Mouse (Mus musculus) limb, embryonic 15.5 days (tissue): Measurements from ENCODE around the gene Obp2b. TPM values are rescaled to one million over a fixed set of nuclear protein-coding genes. Genes with fewer than 3 reads are reported as not detected.
"Not testable (repeated sequence)": the region's sequence is repeated elsewhere in the genome, so short reads cannot be mapped to it uniquely, and the experiment has no call there.

Experiments
- ATAC-seq: fragments of 200-750 bp; cut with Nextera tagmentation; 2 replicates; pipeline ENCODE4 v1.8.0; 2017; ENCODE audit warnings: low read depth, moderate TSS enrichment; ENCODE audit not compliant: insufficient number of reproducible peaks, low FRiP score, low TSS enrichment
- H3K27ac ChIP-seq: fragments of 300-500 bp; sonication (generic); 2 replicates; pipeline ENCODE4 v1.5.1; 2015; ENCODE audit warnings: moderate library complexity, mild to moderate bottlenecking, inconsistent platforms
- H3K27me3 ChIP-seq: fragments of 300-500 bp; sonication (generic); 2 replicates; pipeline ENCODE4 v1.6.1; 2015; ENCODE audit warnings: inconsistent platforms
- H3K36me3 ChIP-seq: fragments of 300-500 bp; sonication (generic); 2 replicates; pipeline ENCODE4 v1.6.1; 2015; ENCODE audit warnings: inconsistent platforms
- H3K4me1 ChIP-seq: fragments of 300-500 bp; sonication (generic); 2 replicates; pipeline ENCODE4 v1.6.1; 2015; ENCODE audit warnings: inconsistent platforms
- H3K4me2 ChIP-seq: fragments of 300-500 bp; sonication (generic); 2 replicates; pipeline ENCODE4 v1.6.1; 2015; ENCODE audit warnings: mild to moderate bottlenecking, inconsistent platforms
- H3K4me3 ChIP-seq: fragments of 300-500 bp; sonication (generic); 2 replicates; pipeline ENCODE4 v1.5.1; 2015; ENCODE audit warnings: mild to moderate bottlenecking, inconsistent platforms
- H3K9ac ChIP-seq: fragments of 300-500 bp; sonication (generic); 2 replicates; pipeline ENCODE4 v1.6.1; 2015; ENCODE audit warnings: inconsistent platforms
- H3K9me3 ChIP-seq: fragments of 300-500 bp; sonication (generic); 2 replicates; pipeline ENCODE4 v1.6.1; 2016; ENCODE audit warnings: inconsistent platforms
- WGBS: fragments of 180-500 bp; shearing (Covaris S2); methylation state at CpG from one replicate; pipeline ENCODE4 v1.1.7; 2015; 5-methylcytosine and 5-hydroxymethylcytosine counted together
- polyA plus RNA-seq: library from polyadenylated mRNA; unstranded; fragments of >200 nt; fragmentation: Nextera tagmentation; extraction: Ambion mirVana; gene quantifications from 2 replicates; pipeline ENCODE4 v1.2.1, GENCODE M21; 2015

Gene Obp2b
- not detected in 2 replicates for polyA plus RNA-seq

DNA sequence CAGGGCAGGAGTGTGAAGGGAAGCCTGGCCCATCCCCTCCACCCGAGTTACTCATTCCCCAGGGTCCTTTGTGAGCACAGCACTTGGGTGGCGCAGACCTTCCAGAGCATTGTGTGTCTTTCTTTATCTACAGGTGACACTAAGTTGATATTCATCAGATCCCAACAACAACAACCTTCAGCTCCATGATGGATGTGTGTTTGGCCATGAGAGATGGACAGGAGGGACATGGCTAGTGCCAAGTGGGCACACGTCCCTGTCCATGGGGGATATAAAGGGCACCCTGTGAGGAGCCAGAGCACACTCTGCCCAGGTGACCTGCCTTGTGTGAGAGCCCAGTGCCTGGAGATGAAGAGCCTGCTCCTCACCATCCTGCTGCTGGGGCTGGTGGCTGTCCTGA, at the start of gene Obp2b:
Gene Obp2b, plus strand, starts transcription at position 301 of the 400 bp plus-strand sequence.
- not testable (repeated sequence) for ATAC-seq, H3K36me3 ChIP-seq
- 86% methylated on average over 3 of the region's 3 CpGs for WGBS

DNA sequence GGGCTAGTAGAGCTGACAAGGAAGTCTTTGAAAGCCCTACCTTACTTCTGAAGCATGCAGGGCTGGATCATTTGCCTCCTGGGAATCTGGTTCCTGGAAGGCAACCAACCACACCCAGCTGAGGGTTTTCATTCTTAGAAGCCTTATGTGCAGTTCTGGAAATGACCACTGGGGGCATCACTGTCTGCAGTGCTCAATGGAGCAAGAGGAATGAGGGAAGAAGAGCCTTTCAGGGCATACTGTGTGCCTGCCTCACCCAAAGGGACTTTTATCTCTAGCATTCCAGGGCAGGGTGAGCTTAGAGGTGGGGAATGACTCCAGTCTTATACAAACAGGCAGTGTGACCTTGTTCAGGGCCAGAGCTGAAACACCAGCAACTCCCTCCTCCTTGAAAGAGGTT, 42.2 kb upstream of the Obp2b start:
- H3K4me3 ChIP-seq: no peak overlapping the region
- H3K27ac ChIP-seq: no peak overlapping the region
- H3K4me1 ChIP-seq: peaks cover 4% of the 10 kb centered on the region; the same call in 1 of the 2 replicates
- H3K9me3 ChIP-seq: no peaks in the 10 kb centered on the region
- H3K27me3 ChIP-seq: no peaks in the 10 kb centered on the region
- H3K9ac ChIP-seq: no peak overlapping the region
- H3K4me2 ChIP-seq: no peak overlapping the region
- H3K36me3 ChIP-seq: no peaks in the 10 kb centered on the region
- ATAC-seq: no peak

More for the DNA sequence above, at the start of gene Obp2b:
- not testable (repeated sequence) for H3K27me3 ChIP-seq, H3K27ac ChIP-seq, H3K4me1 ChIP-seq, H3K9ac ChIP-seq, H3K4me3 ChIP-seq, H3K9me3 ChIP-seq, H3K4me2 ChIP-seq

DNA sequence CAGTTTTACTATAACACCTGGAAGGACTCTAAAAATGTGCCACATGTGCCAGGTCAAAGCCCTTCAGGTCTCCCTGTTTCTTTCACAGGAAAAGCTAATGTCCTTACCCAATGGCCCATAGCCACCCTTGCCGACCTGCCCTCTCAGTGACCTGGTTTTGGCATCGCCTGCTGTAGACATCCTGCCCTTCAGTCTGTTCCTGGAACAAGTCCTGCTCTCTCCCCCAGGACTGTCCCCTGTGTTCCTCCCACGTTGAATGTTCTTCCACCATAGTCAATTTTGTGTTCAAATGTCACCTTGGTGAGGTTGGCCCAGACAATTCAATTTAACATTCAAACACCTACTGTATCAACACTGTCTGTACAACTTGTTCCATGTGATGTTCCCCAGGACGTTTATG, 39.9 kb upstream of the Obp2b start:
- ATAC-seq: no peak
- Histone ChIP-seq H3K4me3 (no peak overlapping the region), H3K27me3 (no peaks in the 10 kb centered on the region), H3K27ac (no peak overlapping the region), H3K4me2 (no peak overlapping the region), H3K4me1 (peaks cover 4% of the 10 kb centered on the region; the same call in 1 of the 2 replicates), H3K9ac (no peak overlapping the region), H3K36me3 (no peaks in the 10 kb centered on the region), H3K9me3 (no peaks in the 10 kb centered on the region)
- 56% methylated on average over 4 of the region's 4 CpGs for WGBS

DNA sequence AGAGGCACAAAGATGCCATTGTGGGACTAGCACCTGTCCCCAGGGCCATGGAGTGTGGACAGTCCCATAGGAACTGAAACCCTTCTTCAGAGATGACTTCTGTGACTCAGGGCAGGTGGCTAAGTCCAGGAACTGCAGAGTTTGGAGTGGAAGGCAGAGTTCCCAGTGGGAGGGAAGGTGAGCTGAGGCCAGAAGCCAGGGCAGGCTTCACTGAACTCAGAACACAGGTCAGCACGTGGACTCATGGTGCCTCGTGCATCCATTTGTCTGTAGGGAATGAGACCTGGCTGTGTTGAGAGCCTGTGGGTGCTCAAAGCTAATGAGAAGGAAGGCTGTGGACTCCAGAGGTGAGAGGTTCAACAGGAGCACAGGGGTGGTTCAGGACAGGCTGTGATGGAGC, 38.1 kb upstream of the Obp2b start:
- no peak for ATAC-seq
- Histone ChIP-seq H3K4me3 (no peak overlapping the region), H3K9ac (no peak overlapping the region), H3K4me1 (peaks cover 4% of the 10 kb centered on the region; the same call in 1 of the 2 replicates), H3K9me3 (no peaks in the 10 kb centered on the region), H3K27me3 (no peaks in the 10 kb centered on the region), H3K36me3 (no peaks in the 10 kb centered on the region), H3K27ac (no peak overlapping the region), H3K4me2 (no peak overlapping the region)
- 79% methylated on average over 2 of the region's 2 CpGs for WGBS

DNA sequence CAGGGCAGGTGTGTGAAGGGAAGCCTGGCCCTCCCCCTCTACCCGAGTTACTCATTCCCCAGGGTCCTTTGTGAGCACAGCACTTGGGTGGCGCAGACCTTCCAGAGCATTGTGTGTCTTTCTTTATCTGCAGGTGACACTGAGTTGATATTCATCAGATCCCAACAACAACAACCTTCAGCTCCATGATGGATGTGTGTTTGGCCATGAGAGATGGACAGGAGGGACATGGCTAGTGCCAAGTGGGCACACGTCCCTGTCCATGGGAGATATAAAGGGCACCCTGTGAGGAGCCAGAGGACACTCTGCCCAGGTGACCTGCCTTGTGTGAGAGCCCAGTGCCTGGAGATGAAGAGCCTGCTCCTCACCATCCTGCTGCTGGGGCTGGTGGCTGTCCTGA, 37.1 kb upstream of the Obp2b start, which contains the start of gene Obp2a:
Gene Obp2a, plus strand, starts transcription at position 301 of the 400 bp plus-strand sequence.
- H3K4me3 ChIP-seq, H3K9me3 ChIP-seq, H3K4me2 ChIP-seq, ATAC-seq, H3K4me1 ChIP-seq, H3K27me3 ChIP-seq, H3K27ac ChIP-seq, H3K36me3 ChIP-seq, H3K9ac ChIP-seq: not testable (repeated sequence)
- 83% methylated on average over 3 of the region's 3 CpGs for whole genome bisulfite sequencing

DNA sequence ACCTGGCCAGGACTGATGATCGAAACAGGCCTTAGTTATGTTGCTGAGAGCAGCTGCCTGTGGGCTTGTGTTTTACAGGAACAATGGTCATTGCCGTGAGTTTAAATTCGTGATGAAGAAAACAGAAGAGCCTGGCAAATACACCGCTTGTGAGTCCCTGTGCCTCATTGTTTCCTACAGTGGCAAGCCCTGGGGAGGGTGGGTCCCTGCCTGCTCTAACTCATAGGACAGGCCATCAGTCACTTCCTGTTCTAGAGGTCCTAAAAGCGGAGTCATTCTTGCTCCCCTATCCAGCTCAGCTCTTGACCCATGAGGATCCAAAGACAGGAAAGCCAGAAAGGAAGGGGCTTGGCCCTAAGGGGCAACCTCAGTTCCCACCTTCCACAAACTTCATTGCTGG, 35.8 kb upstream of the Obp2b start:
- no peak overlapping the region for H3K9ac ChIP-seq
- no peaks in the 10 kb centered on the region for H3K27me3 ChIP-seq
- WGBS: 71% methylated on average over 5 of the region's 5 CpGs
- no peaks in the 10 kb centered on the region for H3K36me3 ChIP-seq
- H3K4me2 ChIP-seq: no peak overlapping the region
- no peak overlapping the region for H3K4me3 ChIP-seq
- no peaks in the 10 kb centered on the region for H3K9me3 ChIP-seq
- H3K27ac ChIP-seq: no peak overlapping the region
- no peaks in the 10 kb centered on the region for H3K4me1 ChIP-seq
- no peak for ATAC-seq

DNA sequence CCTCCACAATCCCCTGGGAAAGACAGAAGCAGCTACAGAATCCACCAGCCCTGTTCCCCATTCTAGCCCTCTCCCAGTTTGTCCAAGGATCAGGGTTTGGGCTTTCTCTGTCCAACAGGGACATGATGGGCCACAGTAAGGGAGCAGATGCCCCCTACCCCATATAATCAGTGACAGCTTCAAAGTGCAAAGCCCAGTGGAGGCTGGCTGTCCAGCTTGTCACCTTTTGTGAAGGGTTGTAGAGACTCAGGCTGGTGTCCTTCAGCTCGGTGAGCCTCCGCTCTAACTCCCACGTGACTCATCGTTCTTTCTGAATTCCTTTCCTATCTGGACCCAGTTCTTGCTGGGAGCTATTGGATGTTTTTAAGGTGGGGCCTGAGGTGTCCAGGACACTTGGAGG, 33.1 kb upstream of the Obp2b start:
- Histone ChIP-seq H3K4me1 (peaks cover 11% of the 10 kb centered on the region), H3K36me3 (peaks cover 4% of the 10 kb centered on the region; the same call in 1 of the 2 replicates), H3K4me3 (no peak overlapping the region), H3K4me2 (no peak overlapping the region), H3K9ac (no peak overlapping the region), H3K27ac (no peak overlapping the region), H3K27me3 (no peaks in the 10 kb centered on the region), H3K9me3 (no peaks in the 10 kb centered on the region)
- WGBS: 78% methylated on average over 4 of the region's 4 CpGs
- no peak for ATAC-seq

DNA sequence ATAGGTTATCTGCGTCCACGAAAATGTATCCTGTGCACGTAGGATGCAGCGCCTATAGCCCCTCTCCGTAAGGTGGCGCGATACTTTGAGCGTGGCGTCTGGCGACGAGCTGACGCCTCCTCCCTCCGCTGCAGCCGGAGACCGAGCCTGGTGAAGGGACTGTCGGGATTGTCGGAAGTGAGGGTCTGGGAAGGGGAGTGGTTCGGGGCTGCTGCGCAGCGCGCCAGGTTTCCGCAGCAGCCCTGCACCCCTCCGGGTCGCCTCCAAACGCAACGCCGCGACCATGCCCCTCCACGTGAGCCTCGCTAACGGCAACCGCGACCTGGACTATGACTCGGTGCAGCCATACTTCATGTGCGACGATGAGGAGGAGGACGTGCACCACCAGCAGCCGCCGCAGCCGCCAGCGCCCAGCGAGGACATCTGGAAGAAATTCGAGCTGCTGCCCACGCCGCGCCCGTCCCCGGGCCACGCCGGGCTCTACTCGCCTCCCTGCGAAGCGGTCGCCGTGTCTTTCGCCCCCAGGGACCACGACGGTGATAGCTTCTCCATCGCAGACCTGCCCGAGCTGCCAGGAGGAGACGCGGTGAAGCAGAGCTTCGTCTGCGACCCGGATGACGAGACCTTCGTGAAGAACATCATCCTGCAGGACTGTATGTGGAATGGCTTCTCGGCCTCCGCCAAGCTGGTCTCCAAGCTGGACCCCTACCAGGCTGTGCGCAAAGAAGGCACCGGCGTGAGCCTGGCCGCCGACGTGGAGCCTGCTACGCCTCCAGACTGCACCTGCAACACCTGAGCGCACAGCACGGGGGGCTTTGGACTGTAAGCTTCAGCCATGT, 29.9 kb upstream of the Obp2b start, which contains the start of gene Bmyc:
Gene Bmyc, plus strand, starts transcription at position 97 of the 839 bp plus-strand sequence.
- H3K4me2 ChIP-seq: peak within 1 kb of the TSS; percentile 81
- H3K4me1 ChIP-seq: peaks cover 15% of the 10 kb centered on the region
- ATAC-seq: peak; percentile 89
- H3K4me3 ChIP-seq: peak within 1 kb of the TSS; percentile 70
- H3K36me3 ChIP-seq: peaks cover 8% of the 10 kb centered on the region; the same call in 1 of the 2 replicates
- H3K9ac ChIP-seq: peak within 1 kb of the TSS; percentile 68
- peak within 1 kb of the TSS; percentile 88 for H3K27ac ChIP-seq
- WGBS: under 1% methylated on average over 78 of the region's 78 CpGs
- no peaks in the 10 kb centered on the region for H3K9me3 ChIP-seq
- H3K27me3 ChIP-seq: no peaks in the 10 kb centered on the region

DNA sequence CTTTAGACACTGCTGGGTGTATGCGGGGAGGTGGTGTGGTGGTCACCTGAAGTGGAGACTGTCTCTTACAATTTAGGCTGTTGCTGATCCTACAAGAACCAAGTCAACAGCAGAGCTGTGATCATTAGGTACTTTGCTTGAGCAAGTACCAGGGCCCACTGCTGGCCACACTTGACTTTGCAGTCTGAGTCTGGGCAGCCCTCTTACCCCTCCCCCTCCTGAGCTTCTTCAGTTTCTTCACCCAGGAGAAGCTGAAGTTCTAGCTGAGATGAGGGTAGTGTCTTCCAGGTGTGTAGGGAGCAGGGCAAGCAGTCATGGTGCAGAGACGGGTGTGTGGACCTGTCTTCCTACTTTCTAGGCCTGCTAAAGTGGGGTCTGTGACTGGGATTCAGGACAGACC, 28.7 kb upstream of the Obp2b start:
- H3K9ac ChIP-seq: no peak overlapping the region
- H3K9me3 ChIP-seq: no peaks in the 10 kb centered on the region
- WGBS: 76% methylated on average over 2 of the region's 2 CpGs
- peaks cover 8% of the 10 kb centered on the region; the same call in 1 of the 2 replicates for H3K36me3 ChIP-seq
- H3K27me3 ChIP-seq: no peaks in the 10 kb centered on the region
- H3K27ac ChIP-seq: no peak overlapping the region
- no peak overlapping the region for H3K4me3 ChIP-seq
- ATAC-seq: no peak
- H3K4me2 ChIP-seq: no peak overlapping the region
- H3K4me1 ChIP-seq: peaks cover 15% of the 10 kb centered on the region

DNA sequence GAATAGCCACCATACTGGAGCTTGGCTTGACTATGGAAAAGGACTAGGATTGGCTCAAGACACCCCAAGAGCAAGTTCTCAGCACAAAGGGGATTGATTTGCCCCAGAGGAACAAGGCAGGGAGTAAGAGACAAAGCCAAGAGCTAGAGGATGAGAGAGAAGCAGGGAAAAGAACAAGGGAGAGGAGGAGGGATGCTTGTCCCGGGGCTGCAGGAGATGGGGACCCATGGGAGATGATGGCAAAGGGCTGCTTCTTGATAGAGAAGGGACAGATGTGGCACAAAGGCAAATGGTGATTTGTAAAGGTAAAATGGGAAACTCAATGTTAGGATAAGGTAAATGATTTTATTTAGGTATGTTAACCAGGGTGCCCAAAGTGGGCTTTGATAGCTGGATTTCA, 27.8 kb upstream of the Obp2b start:
- not testable (repeated sequence) for ATAC-seq, H3K27ac ChIP-seq, H3K27me3 ChIP-seq, H3K4me3 ChIP-seq, H3K36me3 ChIP-seq, H3K9me3 ChIP-seq, H3K9ac ChIP-seq, H3K4me2 ChIP-seq
- 96% methylated on average over 1 of the region's 1 CpGs for WGBS
- H3K4me1 ChIP-seq: peaks cover 15% of the 10 kb centered on the region

DNA sequence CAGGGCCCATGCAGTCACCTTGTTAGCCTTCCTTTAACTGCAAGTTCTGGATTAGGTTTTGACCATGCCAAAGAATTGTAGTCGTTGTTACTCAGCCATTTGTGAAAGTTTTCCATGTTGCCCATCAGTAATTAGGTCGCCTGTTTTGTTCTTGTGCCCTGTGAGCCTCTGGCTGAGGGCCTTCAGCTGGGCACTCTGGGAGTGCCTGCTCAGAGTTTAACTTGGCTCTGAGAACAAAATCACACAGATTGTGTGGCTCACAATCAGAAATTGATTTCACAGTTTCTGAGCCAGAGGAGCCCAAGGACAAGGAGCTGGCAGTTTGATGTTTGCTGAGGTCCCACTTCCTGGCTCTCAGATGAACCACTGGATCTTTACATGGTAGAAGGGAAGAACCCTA, 27.0 kb upstream of the Obp2b start:
- H3K4me1 ChIP-seq: peaks cover 15% of the 10 kb centered on the region
- H3K27ac ChIP-seq, H3K27me3 ChIP-seq, H3K36me3 ChIP-seq, ATAC-seq, H3K4me2 ChIP-seq, H3K9ac ChIP-seq, H3K9me3 ChIP-seq, H3K4me3 ChIP-seq: not testable (repeated sequence)
- 57% methylated on average over 2 of the region's 2 CpGs for WGBS

DNA sequence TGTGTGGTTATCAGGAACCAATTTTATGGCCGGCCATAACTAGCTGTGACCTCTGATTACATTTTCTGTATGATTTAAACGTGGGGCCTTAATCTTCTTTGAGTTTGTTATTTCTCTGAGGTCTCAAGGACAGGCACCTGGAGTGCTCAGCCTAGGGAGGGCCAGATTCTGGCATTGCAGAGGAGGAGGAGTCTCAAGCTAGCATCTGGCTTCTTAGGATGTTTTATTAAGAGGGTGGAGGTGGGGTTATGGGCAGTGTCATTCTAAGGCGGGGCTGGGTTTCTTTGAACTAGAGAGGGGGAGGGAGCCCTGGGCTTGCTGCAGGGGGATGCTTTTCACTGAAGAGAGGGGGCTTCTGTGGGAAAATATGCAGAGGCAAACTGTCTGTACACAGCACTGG, 25.2 kb upstream of the Obp2b start:
- not testable (repeated sequence) for ATAC-seq, H3K27me3 ChIP-seq
- 21% methylated on average over 3 of the region's 3 CpGs for WGBS

More for the DNA sequence above, 25.2 kb upstream of the Obp2b start:
- H3K27ac ChIP-seq, H3K4me3 ChIP-seq, H3K36me3 ChIP-seq, H3K9ac ChIP-seq, H3K9me3 ChIP-seq, H3K4me2 ChIP-seq: not testable (repeated sequence)
- peaks cover 15% of the 10 kb centered on the region for H3K4me1 ChIP-seq
